Mouse (Mus musculus) G1E (cell line): ENCODE results near the gene Kbtbd7.

Experiments used
- CTCF ChIP-seq: IDR thresholded peaks from 2 replicates; pipeline ENCODE4 v1.5.1; 2012; ENCODE audit warnings: low read depth, low read length, inconsistent platforms, mixed read lengths
- POLR2AphosphoS5 ChIP-seq: IDR thresholded peaks from 2 replicates; pipeline ENCODE4 v1.6.1; 2012; ENCODE audit warnings: low read depth, low read length, inconsistent platforms; ENCODE audit not compliant: insufficient replicate concordance

DNA sequence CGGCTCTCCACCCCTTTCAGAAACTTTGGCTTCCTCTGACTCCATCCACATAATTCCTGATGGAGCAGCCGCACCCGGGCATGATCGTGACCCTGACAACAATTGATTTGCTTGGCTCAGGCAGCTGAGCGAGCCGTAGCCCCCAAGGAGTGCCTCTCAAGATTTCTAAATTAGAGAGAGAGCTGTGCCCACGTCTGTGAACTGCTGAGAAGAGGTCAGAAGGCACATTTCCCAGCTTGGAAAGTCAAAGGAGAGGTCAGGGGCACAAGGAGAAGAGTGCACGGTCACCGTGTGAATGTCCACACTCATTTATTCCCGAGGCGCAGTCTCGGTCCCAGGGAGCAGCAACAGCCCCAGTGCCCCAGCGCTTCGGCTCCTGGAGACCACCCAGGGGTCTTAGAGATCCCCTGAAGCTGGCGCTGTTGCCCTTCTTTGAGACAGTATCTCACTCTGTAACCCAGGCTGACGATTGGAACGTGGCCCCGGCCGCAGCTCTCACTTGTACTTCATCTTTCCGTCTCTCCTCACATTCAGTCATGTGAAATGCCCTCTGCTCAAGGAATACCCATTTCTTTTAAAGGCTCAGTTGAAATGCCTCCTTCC is 6.1 kb upstream of the Kbtbd7 start:
- no peak for TF ChIP-seq POLR2AphosphoS5
- no peak for TF ChIP-seq CTCF
